Mouse (Mus musculus): Measurements from ENCODE around the gene Gm11444.
A peak's percentile ranks its signal among the peaks of the same experiment; 100 is the strongest.

The Gm11444 gene

DNA sequence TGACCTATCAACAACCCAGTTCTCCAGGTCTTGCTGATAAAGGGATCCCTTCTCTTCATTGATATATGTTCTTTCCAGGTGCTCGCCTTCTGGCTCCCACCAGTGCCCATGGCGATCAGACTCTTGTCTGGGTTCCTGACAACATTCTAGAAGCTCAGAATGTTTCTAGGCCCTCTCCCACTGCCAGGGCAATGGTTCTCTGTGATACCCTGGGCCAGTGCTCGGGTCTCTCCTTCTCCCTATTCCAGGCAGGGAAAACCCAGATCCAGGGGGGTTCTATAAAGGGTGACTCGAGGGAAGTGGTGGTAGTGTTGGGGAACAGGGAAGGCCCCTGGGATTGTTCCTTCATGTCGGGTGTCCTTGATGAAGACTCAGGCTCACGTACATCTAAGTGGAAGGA is at the start of gene Gm11444:
TSS of gene Gm11444 (minus strand) at position 101 of the 400 bp plus-strand sequence.
- DNase-seq (ENCODE audit: extremely low spot score, low read depth, low spot score) = no peak

- DNase-seq (ENCODE audit: extremely low spot score, low read depth, low spot score) = no peak
These were observed 46.3 kb upstream of the Gm11444 start for GRCm38 (mm10) chr11:85896335-85896985.

- no peak for DNase-seq (ENCODE audit: extremely low spot score, low read depth, low spot score)
These were observed 44.8 kb upstream of the Gm11444 start for GRCm38 (mm10) chr11:85894731-85895545.

GRCm38 (mm10) chr11:85894136-85894530 is 44.0 kb upstream of the Gm11444 start:
- no peak for DNase-seq (ENCODE audit: extremely low spot score, low read depth, low spot score)

GRCm38 (mm10) chr11:85893400-85894135 is 43.4 kb upstream of the Gm11444 start:
- no peak for DNase-seq (ENCODE audit: extremely low spot score, low read depth, low spot score)

GRCm38 (mm10) chr11:85892771-85893170 is 42.6 kb upstream of the Gm11444 start:
- DNase-seq (ENCODE audit: extremely low spot score, low read depth, low spot score) = no peak

DNA sequence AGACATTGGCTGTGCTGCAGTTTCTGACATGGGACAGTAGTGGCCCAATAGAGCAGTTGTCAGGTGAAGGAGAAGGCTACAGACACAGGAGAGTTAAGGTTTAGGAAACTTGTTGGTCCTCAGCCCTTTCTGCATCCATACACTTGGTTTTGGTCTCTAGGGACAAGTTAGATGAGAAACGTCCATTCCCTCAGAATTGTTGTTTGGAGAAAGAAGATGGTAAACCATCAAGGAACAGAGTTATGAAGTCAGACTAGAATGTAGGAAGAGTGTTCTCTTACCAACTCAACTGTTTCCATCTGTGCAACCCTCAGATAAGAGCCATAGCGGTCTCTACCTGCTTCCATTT is 41.5 kb upstream of the Gm11444 start:
- DNase-seq (ENCODE audit: extremely low spot score, low read depth, low spot score) = no peak

DNA sequence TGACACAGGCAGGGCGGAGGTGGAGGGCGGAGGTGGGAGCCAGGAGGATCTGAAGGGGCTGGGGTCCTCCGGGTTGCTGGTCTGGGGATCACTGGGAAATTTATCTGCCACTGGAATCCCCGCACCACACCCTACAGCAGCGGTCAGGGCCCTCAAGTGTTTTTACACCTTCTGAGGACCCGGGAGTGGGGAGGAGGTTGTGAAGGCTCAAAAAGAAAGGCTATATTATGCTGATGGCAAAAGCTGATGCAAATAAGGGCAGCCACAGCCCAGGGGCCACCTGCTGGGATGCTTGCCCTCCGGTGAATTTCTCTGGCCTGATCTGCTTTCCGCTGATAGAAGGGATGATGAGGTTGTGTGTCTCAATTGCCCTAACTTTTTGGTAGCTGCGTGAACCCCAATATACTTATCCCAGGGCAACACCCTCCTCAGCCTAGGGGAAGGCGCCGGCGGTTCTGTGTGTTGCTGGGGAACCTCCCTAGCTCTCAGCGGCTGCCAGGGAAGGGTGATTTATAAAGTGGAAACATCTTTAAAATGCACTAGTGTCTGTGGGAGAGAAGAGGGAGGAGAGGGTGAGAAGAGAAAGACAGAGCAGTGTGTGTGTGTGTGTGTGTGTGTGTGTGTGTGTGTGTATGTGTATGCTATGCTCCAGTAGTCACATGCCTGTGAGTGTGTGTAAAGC is 41.0 kb upstream of the Gm11444 start:
- DNase-seq (ENCODE audit: extremely low spot score, low read depth, low spot score) = no peak

GRCm38 (mm10) chr11:85890563-85890845 is 40.4 kb upstream of the Gm11444 start:
- DNase-seq (ENCODE audit: extremely low spot score, low read depth, low spot score) = no peak

DNA sequence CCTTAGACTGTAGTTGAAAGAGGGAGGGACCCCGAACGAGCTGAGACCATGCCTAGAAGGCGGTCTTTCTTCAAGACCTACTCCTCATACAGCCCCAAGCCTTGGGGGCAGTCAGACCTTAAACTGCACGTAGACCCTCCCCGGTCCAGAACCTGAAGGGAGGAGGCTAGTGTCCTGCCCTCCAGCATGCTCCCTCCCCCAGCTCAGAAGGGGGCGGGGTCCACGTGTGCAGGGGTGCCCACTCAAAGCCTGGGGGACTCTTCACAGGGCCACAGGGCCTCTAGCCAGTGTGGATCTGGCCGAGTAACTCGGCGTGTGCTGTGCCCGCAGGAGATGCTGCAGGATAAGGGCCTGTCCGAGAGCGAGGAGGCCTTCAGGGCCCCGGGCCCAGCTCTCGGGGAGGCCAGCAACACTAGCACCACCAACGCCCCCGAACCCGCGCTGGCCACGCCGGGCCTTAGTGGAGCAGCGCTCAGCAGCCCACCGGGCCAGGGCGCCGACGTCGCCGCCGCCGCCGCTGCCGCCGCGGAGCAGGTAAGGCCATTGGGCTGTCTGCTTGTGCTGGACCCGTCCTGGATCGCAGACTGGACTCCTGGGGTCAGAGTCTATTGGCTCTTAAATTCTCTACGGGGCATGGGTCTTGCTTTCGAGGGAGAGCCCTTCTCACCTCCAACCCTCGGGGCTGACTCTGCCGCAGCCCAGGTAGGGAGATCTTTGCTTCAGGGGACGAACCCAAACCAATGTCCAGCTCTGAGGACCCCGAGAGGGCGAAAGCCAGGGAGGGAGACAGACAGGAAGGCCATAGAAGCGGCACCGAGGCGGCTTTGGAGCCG is 39.8 kb upstream of the Gm11444 start:
- DNase-seq (ENCODE audit: extremely low spot score, low read depth, low spot score) = no peak

- no peak for DNase-seq (ENCODE audit: extremely low spot score, low read depth, low spot score)
These were observed 39.1 kb upstream of the Gm11444 start for GRCm38 (mm10) chr11:85889056-85889729.

DNA sequence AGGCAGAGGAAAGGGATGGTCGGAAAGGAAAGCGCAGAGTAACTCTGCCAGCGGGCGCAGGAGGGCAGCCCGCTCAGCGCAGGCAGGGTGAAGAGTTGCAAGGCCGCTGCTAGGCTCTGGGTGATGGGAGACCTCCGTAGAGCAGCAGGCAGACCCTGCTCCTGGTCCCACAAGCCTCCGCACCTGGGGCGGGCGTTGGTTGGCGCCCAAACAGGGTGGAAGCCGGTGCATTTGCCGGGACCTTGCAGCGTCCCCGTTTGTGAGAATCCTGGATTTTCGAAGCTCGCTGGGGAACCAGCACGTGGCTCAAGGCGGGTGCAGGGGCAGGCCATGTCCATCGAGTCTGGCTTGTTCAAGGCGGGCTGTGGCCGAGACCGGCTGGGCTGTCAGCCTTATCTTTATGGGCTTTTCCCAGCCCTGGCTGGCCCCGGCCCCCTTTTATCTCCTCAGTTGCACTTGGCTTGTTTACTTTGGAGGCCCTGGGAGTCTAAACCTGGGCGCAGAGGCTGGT is 38.4 kb upstream of the Gm11444 start:
- DNase-seq (ENCODE audit: extremely low spot score, low read depth, low spot score) = no peak

GRCm38 (mm10) chr11:85887801-85888450 is 37.8 kb upstream of the Gm11444 start:
- no peak for DNase-seq (ENCODE audit: extremely low spot score, low read depth, low spot score)

GRCm38 (mm10) chr11:85887273-85887672 is 37.1 kb upstream of the Gm11444 start:
- DNase-seq (ENCODE audit: extremely low spot score, low read depth, low spot score) = no peak

DNA sequence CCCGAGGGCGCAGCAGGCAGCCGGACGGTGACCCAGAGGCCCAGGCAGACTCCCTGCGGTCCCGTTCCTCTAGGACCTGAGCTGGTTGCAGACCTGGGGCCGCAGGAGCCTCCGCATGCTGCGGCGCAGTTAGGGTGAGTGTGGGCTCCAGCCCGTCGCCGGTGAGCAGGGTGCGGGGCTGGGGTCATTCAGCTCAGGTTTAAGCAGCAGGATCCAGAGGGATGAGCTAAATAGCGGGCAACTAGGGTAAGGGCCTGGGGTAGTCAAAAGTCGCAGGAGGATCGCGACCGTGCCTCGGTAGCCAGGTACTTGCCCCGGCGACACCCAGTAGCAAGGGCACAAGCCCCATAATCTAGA is 36.3 kb upstream of the Gm11444 start:
- DNase-seq (ENCODE audit: extremely low spot score, low read depth, low spot score) = no peak

DNA sequence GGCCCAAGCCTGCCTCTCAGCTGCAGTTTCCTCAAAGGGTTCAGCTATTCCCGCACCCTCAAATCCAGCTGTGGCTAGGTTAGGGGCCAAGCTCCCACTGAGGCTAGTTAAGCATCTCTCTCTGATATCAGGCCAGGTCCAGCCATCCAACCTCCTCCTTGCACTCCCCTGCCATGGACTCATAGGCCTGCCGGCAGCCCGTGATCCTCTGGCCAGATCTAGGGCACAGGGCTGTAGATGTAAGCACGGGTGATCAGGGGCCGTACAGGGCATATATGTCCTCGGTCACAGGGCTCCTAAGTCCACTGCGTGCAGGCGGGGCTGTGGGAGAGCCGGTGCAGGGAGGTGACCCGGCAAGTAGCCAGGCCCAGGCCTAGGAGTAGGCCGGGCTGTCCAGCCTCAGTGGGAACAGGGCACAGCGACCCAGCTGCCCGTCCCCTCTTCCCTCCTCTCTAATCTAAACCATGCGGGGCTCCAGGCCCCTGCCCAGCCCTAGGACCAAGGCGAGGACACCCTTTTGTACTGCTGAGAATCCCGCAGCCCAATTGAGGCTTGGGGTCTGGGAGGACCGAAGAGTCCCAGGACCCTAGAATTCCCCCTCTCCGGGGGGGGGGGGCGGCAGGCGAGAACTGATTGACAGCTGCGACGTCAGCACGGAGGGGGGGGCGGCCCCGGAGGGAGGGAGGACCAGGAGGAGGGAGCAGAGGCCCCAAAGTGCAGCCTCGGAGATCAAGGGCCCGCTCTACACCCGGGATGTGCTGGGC is 35.7 kb upstream of the Gm11444 start, which contains the start of gene Tbx4:
TSS of gene Tbx4 (plus strand) at position 758 of the 764 bp plus-strand sequence.
- no peak for DNase-seq (ENCODE audit: extremely low spot score, low read depth, low spot score)

- DNase-seq (ENCODE audit: extremely low spot score, low read depth, low spot score) = no peak
These were observed 34.4 kb upstream of the Gm11444 start for GRCm38 (mm10) chr11:85884498-85884897.

DNA sequence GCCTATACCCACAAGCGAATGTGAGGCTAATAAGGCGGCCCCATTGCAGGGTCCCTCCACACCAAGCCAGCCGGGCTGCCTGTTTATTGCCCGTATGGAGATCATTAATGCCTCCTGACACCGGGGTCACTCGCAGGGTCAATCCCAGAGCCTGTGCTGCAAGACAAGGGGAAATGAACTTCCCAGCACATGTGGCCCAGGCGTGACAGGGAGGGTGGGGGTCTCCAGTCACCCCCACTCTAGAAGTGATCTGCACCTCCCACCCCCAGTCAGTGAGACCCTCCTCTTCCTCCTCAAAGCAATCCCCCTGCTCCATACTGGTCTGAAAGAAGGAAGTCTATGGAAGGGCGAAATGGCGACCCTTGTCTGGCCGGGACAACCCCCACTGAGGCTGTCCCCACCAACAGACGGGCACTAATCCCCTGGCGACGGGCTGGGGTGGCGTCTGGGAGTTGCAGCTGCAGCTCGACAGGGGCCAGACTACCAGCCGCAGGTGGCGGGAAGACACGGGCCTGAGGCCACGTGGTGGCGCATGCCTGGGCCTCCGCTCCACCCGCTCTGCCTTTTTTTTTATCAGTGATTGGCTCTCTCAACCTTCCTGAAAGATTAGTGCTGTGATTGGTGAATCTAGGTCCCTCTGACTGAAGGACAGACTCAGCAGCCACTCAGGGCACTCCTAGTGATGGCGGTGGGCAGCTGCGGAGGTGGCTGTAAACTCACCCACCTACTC is 26.1 kb upstream of the Gm11444 start:
- DNase-seq (ENCODE audit: extremely low spot score, low read depth, low spot score) = peak; percentile 97
